Mouse (Mus musculus) ES-CJ7 (cell line): Measurements from ENCODE around the gene Synj2.
A peak's percentile ranks its signal among the peaks of the same experiment; 100 is the strongest.

Experiments
- DNase-seq: peaks from one replicate; pipeline ENCODE4 v3.0.0; 2011; ENCODE audit warnings: low read depth, low spot score

Gene Synj2

GRCm38 (mm10) chr17:6036458-6036857, 95.4 kb downstream of the Synj2 start:
- DNase-seq: no peak

DNA sequence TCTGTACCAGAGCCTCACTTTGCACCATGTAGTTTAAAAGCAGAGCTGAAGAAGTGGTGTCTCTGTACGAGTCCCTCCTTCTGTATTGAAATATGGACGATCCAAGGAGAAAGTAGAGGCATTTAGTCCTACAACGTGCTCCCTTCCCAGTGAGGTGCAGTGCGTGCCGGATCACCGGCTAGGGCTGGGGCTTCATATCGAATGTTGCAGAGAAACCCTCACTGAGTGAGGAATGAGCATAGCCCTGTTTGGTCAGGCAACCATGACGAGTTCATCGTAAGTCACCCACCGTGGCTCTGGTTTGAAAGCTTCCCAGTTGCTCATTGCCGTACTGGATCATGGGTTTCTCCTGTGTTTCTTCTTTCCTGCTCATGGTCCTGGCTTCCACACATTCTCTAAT, 95.8 kb downstream of the Synj2 start:
- no peak for DNase-seq

DNA sequence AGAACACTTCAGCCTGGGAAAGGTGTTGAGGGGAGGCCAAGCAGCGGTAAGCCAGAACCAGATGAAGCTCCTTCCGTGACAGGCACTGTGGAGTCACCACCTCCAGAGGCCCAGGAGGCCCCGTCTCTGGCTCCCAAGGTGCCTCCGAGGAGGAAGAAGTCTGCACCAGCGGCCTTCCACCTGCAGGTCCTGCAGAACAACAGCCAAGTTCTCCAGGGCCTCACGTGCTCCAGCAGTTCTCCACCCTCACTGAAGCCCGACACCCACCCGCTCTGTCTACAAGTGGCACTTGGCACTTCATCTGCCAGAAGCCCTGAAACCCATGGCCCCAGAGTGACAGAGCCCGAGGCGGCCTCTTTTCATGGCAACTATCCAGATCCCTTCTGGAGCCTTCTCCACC, 96.4 kb downstream of the Synj2 start:
- no peak for DNase-seq

- no peak for DNase-seq
These were observed 111.7 kb downstream of the Synj2 start for GRCm38 (mm10) chr17:6052801-6053200.

GRCm38 (mm10) chr17:6054934-6055355, 113.9 kb downstream of the Synj2 start:
- DNase-seq: peak; percentile 75

DNA sequence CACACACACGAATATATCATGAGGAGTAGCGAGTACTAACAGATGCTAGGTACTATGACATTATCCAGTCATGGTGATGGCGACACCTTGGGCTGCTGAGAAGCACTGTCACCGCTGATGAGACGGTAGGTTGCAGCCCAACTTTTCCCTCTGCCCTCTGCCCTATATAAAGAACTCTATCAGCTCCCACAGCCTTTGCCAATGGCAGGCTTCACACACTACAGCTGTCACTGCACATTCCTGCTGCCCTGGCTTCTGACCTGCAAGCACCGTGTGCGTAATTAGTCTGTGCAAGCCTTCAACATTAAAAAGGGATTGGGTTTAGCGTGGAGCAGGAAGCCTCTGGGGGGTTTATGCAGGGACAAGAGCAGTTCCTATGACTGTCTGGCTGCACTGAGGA, 121.7 kb downstream of the Synj2 start:
- no peak for DNase-seq

DNA sequence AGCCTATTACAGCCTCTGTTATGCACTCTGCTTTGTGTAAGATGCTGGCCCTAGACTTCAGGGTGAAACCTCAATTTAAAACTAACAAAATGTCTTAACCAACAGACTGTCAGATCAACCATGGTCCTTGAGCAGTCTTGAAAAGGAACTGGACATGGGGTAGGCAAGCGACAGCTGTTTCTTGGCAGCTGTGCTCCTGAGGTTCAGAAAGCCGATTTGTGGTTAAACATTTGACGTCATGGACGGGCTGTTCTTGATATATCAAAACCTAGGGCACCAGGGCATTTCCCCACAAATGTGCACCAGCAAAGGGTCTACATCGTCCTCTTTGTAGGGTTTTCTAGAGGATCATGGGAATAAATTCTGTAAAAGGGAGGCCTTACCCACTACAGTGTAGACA, 122.5 kb downstream of the Synj2 start:
- no peak for DNase-seq

DNA sequence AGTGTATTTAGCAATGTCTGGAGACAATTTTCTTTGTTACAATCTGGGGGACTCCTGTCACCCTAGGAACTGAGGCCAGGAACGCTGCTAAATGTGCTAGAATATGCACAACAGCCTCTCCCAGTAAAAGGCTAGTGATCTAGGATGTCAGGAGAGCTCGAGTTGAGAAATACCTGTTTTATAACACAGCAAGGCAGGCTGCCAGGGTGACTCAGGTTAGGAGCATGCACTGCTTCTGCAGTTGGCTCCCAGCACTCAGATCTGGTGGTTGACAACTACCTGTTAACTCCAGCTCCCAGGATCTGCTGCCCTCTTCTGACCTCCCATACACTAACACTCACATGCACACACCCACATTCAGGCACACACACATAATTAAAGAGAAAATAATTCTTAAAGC, 124.9 kb downstream of the Synj2 start:
- no peak for DNase-seq

DNA sequence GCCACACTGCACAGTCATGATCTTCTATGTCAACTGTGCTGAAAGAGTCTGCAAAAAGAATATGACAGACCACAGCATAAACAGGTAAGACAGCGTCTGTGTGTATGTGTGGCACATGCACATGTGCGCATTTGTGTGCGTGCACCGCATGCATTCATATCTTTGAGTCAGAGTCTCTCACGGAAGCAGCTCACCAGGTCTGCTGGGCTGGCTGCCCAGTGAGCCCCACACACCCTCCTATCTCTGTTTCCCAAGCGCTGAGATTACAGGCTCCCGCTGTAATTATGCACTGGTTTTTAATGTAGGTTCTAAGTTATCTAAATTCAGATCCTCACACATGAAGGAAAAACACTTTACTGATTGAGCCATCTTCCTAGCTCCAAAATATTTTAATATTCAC, 126.5 kb downstream of the Synj2 start:
- no peak for DNase-seq

- no peak for DNase-seq
These were observed 128.8 kb downstream of the Synj2 start for GRCm38 (mm10) chr17:6069866-6070265.

GRCm38 (mm10) chr17:6073405-6073804, 132.3 kb downstream of the Synj2 start:
- DNase-seq: no peak

GRCm38 (mm10) chr17:6079287-6080122, 138.4 kb downstream of the Synj2 start, which contains the start of the genes Serac1 and Gtf2h5:
Gene Serac1, minus strand, starts transcription at chr17:6079741.
Gene Gtf2h5, plus strand, starts transcription at chr17:6079786.
- DNase-seq: peak; percentile 97

DNA sequence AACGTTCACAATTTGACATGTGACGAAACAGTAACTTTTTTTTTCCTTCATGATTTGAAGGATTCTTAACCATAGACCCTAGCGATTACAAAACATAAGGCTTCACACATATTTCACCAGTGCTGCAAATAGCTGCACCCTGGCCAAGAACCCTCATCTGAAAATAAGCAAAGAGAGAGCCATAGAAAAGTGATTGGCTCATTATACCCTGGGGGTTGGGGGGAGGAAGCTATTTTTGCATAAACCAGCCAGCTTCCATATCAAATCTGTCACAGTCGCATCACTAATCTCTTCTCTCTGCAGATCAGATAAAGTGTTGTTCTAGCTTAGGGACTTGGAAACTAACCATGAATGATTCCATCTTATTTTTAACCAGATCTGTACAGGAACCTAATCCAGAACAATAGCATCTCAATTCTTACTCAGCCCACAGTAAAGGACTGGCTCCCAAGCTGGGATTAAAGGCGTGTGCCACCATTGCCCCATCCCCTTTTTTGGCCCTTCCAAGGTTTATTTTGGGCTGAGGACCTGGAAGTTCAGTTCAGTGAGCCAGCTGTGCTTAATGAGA, 142.3 kb downstream of the Synj2 start:
- no peak for DNase-seq

GRCm38 (mm10) chr17:6091604-6092003, 150.5 kb downstream of the Synj2 start:
- DNase-seq: no peak
